Mouse (Mus musculus): Measurements from ENCODE around the gene Neo1. TPM values are rescaled to one million over a fixed set of nuclear protein-coding genes. Genes with fewer than 3 reads are reported as not detected.

Gene Neo1
- 0.44 and 0.60 TPM in 2 replicates for total RNA-seq (2017)

DNA sequence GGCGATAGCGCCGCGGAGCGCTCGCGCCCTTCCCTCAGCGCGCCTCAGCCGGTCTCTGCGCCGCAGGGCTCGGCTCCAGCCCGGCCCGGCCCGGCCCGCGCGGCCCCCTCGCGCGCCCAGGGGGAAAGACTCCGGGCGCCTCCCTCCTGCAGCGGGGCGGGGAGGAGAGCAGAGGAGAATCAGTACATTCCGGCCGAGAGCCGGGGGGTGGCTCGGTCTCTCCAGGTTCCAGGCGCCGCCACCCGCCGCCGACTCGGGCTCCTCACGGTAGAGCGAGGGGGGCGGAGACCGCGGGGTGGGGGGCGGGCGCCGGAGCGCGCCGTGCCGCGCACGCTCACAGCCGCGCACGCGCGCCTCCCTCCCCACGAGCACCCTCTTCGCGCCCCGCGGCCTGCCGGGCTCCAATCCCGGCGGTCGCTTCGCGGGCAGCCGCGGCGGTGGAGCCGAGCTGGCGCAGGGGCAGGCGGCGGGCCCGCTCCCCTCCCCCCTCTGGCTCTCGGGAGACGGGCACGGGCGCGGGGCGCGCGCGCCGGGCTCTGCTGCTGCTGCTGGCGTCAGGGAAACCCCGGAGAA lies at the start of gene Neo1:
TSS of gene Neo1 (minus strand) at position 283 of the 573 bp plus-strand sequence.
- ATAC-seq (replicated peaks in 1 of 2; ENCODE audit: insufficient read depth in 1 of 2, low FRiP score in 2 of 2, low TSS enrichment in 1 of 2, low read depth in 1 of 2, poor library complexity in 2 of 2, severe bottlenecking in 2 of 2): no peak; a peak in 1 of 4 replicates

DNA sequence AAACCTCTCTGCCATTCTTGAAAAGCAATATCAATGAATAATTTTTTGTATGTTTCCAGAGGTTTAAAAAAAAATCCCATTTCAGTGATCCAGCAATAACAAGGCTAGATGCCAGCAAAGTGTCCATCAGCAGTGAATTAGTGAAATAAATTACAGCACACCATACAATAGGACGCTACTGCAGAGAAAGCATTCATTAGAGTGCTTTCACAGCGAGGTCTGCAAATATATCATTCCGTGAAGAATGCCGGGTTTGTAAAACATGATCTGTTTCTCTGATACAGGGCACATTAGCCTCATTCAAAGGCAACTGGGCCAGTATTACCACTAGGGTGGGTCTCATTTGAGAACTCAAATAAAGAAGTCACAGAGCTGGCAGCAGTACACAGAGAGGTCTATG lies 39.4 kb upstream of the Neo1 start:
- ATAC-seq (replicated peaks in 1 of 2; ENCODE audit: insufficient read depth in 1 of 2, low FRiP score in 2 of 2, low TSS enrichment in 1 of 2, low read depth in 1 of 2, poor library complexity in 2 of 2, severe bottlenecking in 2 of 2): no peak

DNA sequence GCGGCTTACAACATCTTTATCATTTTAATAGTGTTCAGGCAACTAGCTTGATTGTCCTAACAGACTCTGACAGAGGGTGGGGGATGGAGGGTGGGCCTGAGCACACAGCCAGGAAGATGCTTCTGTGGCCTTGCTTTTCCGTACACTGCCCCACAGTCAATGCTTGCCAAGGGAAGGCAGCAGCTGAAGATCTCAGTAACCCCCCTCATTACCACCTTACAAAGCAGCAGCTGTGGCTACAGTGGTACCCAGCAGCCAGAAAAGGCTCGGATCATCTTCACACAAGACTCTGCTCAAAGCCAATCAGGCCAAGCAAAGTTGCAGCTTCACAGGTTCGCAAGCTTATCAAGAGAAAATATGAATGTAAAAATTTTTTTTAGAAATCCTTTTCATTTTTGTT lies 37.6 kb upstream of the Neo1 start:
- no peak for ATAC-seq (replicated peaks in 1 of 2; ENCODE audit: insufficient read depth in 1 of 2, low FRiP score in 2 of 2, low TSS enrichment in 1 of 2, low read depth in 1 of 2, poor library complexity in 2 of 2, severe bottlenecking in 2 of 2)

DNA sequence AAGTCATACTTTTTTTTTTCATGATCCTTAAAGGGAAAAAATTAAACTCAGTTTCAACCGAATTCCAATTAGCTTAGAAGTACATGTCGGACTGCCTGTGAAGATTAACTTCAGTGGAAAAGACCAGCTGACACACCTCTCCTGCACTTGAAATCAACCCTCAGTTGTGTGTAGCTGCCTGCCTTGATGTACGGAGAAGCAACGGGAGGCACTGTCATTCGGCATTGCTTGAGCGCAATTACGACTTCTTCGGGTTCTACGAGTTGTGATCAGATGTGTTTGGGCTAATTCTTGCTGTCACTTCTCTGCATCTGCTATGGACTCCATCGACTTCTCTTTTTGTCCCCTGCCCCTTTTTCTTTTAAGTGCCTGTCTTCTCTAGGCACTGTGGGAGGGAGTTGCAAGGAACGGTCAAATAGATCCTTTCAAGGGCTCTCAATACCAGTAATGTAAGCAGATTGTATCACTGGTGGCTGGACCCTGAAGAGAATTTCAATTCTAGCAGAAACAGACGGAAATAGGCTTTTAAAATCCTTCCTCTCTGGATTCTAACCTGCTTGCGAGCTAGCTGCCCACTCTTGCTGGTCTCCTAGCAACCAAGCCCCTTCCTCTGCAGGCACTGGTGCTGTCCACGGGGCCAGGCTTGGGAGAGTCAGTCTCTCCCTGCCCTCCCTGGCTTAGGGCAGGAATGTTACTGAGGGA lies 36.0 kb upstream of the Neo1 start:
- no peak for ATAC-seq (replicated peaks in 1 of 2; ENCODE audit: insufficient read depth in 1 of 2, low FRiP score in 2 of 2, low TSS enrichment in 1 of 2, low read depth in 1 of 2, poor library complexity in 2 of 2, severe bottlenecking in 2 of 2)

DNA sequence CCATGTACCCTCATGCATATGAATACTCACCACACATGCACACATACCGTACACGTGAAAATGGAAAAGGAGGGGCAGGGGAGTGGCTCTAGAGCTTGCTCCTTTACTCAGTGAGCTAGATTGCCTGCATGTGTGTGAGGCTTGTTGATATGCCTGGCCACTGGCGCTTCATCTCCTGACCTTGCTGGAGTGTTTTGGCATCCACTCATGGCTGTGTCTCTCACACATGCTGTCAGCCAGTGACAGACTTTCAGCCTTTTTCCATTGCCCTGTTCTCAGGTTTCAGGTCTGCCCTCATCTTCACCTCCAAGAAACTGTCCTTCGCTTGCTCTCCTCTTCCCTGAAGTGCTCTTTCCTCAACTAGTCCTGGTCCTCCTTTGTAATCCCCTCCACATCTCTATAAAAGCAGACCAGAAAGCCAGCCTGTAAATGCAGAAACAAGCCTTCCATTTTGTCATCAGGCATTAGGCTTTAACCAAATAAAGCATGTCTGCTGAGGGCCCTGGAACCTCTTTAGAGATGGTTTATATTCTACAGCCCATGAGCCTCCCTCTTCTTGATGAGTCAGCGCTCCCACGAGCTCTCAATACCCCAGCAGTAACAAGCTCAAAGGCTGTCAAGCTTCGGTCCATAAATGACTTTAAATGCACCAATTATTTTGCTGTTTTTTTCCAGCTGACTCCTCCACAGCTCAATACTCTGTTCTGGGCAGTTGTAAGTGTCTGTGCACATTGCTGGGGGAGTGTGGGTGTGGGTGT lies 35.2 kb upstream of the Neo1 start:
- no peak for ATAC-seq (replicated peaks in 1 of 2; ENCODE audit: insufficient read depth in 1 of 2, low FRiP score in 2 of 2, low TSS enrichment in 1 of 2, low read depth in 1 of 2, poor library complexity in 2 of 2, severe bottlenecking in 2 of 2)

DNA sequence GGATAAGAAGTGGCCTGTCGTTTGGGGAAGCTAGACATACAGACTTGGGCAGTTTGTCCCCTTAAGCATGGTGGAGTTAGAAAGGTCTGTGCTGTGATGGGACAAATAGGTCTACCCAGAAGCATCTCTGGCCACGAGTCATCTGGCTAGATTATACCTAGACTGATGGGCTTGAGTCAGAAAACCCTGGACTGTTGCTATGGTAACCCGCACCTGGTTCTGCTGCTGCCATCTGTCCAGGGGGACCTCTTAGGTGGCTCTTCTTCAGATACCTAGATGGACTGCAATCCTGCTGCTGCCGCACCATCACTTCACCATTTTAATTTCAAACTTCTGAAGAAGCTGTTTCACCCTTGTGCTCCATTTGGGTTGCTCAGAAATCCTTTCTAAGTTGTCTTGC lies 34.0 kb upstream of the Neo1 start:
- no peak for ATAC-seq (replicated peaks in 1 of 2; ENCODE audit: insufficient read depth in 1 of 2, low FRiP score in 2 of 2, low TSS enrichment in 1 of 2, low read depth in 1 of 2, poor library complexity in 2 of 2, severe bottlenecking in 2 of 2)

DNA sequence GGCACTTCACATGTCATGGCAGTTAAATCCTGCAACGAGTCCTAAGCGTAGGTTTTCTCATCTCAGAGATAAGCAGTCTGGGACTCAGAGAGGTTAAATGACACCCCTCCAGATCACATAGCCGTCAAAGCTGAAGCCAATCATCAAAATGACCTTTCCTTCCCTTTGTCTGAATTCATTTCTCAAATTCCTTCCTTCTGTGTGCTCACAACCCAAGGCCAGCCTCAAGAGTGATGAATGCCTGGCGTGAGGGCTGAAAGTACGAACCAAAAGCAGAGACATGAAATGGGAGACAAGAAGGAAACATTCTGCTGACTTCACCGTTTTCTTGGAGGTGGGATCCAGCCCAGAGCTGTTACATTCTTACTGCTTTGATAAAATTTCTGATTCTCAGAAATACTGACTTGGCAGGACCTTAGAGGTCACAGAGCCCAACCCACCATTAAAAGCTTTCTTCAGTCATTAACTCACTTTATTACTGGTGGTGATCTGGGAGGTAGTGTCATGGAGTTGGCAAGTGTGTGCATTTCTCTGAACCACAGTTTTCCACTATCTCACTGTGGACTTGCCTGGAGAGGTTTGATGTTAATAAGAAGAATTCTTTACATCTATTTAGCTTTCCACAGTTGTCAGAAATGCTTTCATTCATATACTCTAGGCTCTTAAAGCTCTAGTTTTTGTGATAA lies 29.5 kb upstream of the Neo1 start:
- no peak for ATAC-seq (replicated peaks in 1 of 2; ENCODE audit: insufficient read depth in 1 of 2, low FRiP score in 2 of 2, low TSS enrichment in 1 of 2, low read depth in 1 of 2, poor library complexity in 2 of 2, severe bottlenecking in 2 of 2)

DNA sequence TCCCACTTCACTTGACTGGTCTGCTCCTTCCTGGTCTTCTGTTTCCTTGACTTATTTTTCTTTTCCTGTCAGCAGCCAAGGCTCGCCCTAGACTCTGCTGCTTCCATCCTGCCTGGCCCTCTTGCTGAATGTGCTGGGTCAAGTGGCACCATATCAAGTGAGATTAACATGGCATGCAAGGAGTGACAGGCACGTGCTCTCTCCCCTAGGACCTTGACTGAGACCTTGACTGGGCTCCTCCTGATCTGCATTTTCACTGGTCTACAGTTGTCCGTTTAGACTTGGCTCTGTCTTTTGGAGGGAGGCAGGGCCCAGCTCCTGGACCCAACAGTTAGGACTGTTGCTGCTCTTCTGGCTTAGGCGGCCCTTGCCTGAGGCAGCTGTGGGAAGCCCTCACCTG lies 26.2 kb upstream of the Neo1 start:
- no peak for ATAC-seq (replicated peaks in 1 of 2; ENCODE audit: insufficient read depth in 1 of 2, low FRiP score in 2 of 2, low TSS enrichment in 1 of 2, low read depth in 1 of 2, poor library complexity in 2 of 2, severe bottlenecking in 2 of 2)

DNA sequence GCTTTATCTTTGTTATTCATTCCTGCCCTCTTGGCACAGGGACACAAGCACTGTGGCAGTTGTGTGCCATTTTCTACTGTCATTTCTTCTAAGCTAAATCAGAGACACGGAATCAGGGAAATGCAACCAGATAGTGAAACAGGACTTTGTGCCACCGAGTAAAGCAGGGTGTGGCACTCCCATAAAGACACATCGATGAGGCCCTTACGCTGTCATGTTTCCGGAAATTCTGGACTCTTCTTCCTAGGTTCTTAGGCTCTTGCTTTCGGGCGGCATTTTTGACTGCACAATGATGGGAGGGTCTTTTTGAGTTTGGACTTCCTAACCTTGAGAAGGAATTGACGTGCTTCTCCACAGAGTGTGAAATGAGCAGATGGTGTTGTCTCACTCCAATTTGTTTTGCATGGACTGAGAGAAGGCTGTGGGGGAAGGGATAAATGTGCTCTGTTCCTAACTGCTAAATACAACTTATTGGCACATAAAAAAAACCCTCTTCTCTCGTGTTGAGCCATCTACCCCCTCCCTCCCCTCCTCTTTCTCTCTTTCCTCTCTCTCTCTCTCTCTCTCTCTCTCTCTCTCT lies 23.9 kb upstream of the Neo1 start:
- ATAC-seq (replicated peaks in 1 of 2; ENCODE audit: insufficient read depth in 1 of 2, low FRiP score in 2 of 2, low TSS enrichment in 1 of 2, low read depth in 1 of 2, poor library complexity in 2 of 2, severe bottlenecking in 2 of 2): no peak

DNA sequence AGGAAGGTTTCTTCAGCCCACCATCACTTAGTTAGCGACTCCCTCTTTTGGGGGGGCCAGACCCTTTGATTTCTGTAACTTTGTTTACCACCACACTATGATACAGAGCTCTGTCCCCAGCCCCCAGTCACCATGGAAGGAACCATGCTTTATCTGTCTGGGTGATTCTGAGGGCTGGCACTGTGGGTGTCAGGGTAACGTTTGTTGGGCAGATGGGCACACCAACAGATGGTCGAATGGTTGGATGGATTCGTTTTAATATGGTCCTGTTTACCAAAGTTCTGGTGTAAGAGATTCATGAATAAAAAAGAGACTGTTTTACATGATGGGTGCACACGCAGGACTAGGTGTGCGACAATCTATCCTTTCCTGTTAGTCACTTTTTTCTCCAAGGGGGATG lies 22.9 kb upstream of the Neo1 start:
- no peak for ATAC-seq (replicated peaks in 1 of 2; ENCODE audit: insufficient read depth in 1 of 2, low FRiP score in 2 of 2, low TSS enrichment in 1 of 2, low read depth in 1 of 2, poor library complexity in 2 of 2, severe bottlenecking in 2 of 2)

DNA sequence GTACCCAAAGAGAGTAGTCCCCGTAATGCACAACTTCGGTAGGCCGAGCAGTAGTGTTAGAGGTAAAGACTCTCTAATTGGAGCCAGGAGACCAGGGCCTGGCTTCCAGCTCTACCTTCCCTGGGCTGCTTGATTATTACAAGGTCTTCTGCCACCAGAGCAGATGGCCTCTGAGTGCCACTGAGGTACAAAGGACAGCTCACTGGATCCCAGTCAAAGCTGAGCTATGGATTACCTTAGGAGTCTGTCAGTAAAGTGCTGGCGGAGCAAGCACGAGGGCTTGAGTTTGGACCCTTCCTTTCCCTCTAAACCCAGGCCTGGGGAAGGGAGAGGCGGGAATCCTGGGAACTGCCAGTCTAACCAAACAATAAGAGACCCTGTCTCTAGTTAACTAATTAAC lies 21.8 kb upstream of the Neo1 start:
- no peak for ATAC-seq (replicated peaks in 1 of 2; ENCODE audit: insufficient read depth in 1 of 2, low FRiP score in 2 of 2, low TSS enrichment in 1 of 2, low read depth in 1 of 2, poor library complexity in 2 of 2, severe bottlenecking in 2 of 2)

DNA sequence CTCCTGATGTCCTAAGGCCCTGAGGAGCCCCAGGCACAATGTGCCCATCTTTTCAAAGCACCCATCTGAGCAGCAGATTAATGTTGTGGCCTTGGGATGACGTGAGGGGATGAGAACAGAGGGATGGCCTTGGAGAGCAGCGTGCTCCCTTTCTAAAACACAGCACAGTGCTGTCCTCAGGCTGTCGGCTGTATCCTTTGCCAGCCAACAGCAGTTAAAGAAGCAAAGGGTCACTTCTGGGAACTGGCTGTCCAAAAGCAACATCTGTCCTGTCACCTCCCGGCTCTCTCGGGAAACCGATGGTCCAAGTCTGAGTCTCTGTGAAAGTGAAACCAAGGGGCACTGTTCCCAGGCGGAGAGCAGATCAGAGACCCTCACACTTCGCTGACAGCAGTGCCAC lies 20.0 kb upstream of the Neo1 start:
- no peak for ATAC-seq (replicated peaks in 1 of 2; ENCODE audit: insufficient read depth in 1 of 2, low FRiP score in 2 of 2, low TSS enrichment in 1 of 2, low read depth in 1 of 2, poor library complexity in 2 of 2, severe bottlenecking in 2 of 2)

DNA sequence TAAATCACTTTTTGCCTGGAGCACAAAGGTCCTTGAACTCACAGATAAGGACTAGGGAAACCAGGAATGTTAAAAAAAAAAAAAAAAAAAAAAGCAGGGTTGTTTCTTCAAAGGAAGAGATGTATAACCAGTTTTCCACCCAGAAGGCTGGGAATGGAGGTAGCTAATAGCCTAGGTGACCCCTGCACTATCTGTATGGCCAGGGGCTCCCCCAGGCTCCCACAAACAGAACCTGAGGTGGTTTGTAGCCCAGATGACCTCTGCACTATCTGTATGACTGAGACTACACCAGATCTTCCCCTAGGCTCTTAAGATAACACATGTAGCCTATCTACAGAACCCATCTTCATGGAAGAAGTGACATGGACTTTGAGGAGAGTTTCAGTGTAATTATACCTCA lies 5.6 kb upstream of the Neo1 start:
- no peak for ATAC-seq (replicated peaks in 1 of 2; ENCODE audit: insufficient read depth in 1 of 2, low FRiP score in 2 of 2, low TSS enrichment in 1 of 2, low read depth in 1 of 2, poor library complexity in 2 of 2, severe bottlenecking in 2 of 2)

DNA sequence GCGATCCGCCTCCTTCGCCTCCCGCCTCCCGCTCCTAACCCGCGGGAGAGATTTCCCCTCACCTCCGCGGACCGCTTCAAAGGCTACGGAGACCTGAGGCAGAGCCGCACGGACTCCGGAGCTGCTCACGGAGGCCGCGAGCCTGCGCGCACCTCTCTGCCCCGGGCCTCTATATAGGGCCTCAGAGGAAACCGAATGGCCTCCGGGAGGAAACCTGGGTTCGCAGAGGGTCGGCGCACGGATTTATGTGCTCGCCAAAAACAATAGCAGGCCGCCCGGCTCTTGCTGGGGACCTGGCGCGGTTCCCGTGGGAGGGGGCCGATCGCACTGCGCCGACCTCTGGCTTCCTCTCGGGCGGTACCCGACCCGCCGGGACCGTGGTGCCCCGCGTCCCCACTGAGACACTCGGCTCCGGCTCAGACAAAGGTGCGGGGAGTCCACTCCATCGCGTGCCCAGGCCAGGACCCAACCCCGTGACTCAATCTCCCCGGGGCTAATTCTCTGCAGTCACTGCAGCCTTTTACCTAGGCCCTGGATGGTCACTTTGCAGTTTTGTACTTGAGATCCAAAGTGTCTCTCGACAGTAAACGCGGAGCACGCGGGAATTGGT lies 596 bp upstream of the Neo1 start:
- ATAC-seq (replicated peaks in 1 of 2; ENCODE audit: insufficient read depth in 1 of 2, low FRiP score in 2 of 2, low TSS enrichment in 1 of 2, low read depth in 1 of 2, poor library complexity in 2 of 2, severe bottlenecking in 2 of 2): 0 out of 4 replicates have a peak, but pooled peaks of 1 of the 2 experiments have one; percentile 25

DNA sequence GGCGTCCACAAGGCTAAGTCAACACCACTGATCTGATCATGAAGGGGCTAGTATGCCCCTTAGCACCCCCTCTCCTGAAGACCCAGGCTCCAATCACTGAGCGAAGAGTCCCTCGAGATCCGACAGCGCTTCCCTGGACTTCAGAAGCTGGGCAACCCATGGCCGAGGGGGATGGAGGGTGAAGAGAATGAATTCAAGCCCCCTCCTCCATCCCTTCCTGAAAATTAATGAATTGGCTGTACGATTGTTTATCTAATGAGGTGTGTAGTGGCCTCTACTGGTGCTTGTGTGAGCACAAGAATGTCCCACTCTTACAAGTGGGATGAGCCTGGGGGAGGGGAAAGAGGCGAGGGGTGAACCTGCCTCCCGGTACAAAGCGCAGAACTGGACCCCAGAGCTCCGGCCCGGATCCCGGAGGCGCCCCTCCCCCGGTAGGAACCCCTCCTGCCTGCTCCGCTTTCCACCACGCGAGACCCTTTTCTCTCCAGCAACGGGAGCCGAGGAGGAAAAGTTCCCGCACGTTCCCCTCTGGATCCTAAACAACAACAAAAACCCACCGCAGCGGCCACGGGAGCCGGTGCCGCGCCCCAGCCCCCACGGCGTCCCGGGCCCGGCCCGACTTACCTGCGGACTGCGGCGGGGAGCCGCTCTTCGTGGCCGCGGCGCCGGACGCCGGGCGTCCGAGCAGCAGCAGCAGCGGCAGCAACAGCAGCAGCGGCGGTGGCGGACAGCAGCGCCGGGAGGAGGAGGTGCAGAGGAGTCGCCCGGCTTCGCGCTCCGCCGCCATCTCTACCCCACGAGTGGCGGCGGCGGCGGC lies 691 bp downstream of the Neo1 start:
- ATAC-seq (replicated peaks in 1 of 2; ENCODE audit: insufficient read depth in 1 of 2, low FRiP score in 2 of 2, low TSS enrichment in 1 of 2, low read depth in 1 of 2, poor library complexity in 2 of 2, severe bottlenecking in 2 of 2): no peak

DNA sequence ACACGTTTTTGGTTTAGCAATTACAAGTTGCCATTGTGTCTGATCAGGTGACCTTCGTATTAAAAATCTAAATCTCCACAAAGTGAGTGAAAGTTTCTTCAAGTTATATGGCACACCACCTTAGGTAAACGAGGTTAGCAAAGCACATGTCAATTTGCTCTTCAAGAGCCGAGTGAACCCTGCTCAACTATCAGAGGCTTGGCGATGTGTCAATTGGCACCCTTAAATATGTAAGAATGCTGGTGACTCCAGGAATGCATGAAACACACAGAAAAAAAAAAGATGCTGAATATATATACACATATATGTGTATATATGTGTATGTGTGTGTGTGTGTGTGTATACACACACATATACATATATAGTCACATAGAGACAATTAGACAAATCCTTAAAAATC lies 1.4 kb downstream of the Neo1 start:
- no peak for ATAC-seq (replicated peaks in 1 of 2; ENCODE audit: insufficient read depth in 1 of 2, low FRiP score in 2 of 2, low TSS enrichment in 1 of 2, low read depth in 1 of 2, poor library complexity in 2 of 2, severe bottlenecking in 2 of 2)

DNA sequence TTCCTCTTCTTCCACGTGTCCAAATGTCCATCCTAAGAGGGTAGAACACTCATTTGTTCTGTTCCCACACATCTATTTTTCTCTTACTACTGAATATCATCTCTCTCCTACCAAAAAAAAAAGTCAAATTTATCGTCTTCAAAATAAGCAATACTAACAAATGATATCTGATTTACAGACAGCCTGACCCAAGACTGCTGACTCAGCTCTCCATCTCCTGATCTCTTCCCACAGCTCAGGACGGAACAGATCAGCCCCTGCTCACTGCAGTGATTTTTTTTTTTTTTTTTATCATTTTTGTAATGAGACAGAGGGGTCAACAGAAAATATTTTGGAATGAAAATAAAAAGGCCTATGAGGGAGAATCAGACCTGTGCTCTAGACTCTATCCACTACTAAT lies 2.7 kb downstream of the Neo1 start:
- no peak for ATAC-seq (replicated peaks in 1 of 2; ENCODE audit: insufficient read depth in 1 of 2, low FRiP score in 2 of 2, low TSS enrichment in 1 of 2, low read depth in 1 of 2, poor library complexity in 2 of 2, severe bottlenecking in 2 of 2)
